Mouse (Mus musculus) gastrocnemius, postnatal 10 days (tissue): ENCODE measurements around the gene Fiz1. TPM values are rescaled to one million over a fixed set of nuclear protein-coding genes. Genes with fewer than 3 reads are reported as not detected.
"Not testable (repeated sequence)": the region's sequence is repeated elsewhere in the genome, so short reads cannot be mapped to it uniquely, and the experiment has no call there.

Experiments
- DNase-seq: peaks from one replicate; pipeline ENCODE4 v3.0.0; 2021; ENCODE audit warnings: mixed read lengths
- total RNA-seq, 2 experiments: library from RNA; stranded (reverse); gene quantifications; 2 replicates each; pipeline ENCODE4 v1.2.3; 2021

Fiz1 gene
- total RNA-seq, 2 experiments from 2014 or later, result 16.4 to 20.0 TPM

GRCm38 (mm10) chr7:5002876-5003275 is 11.6 kb downstream of the Fiz1 start:
- not testable (repeated sequence) for DNase-seq

DNA sequence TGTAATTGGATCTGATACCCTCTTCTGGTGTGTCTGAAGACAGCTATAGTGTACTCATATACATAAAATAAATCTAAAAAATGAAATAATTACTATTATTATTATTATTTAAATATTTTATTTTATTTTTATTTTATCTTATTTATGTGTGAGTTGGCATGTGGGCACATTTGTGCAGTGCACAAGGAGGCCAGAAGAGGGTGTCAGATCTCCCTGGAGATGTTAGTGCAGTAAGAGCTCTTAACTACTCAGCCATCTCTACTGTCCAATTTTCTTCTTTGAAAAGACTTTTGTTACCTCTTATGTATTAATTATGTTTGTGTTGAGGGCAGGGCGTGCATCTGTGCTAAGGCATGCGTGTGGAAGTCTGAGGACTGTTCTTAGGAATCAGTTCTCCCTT is 14.6 kb downstream of the Fiz1 start:
- DNase-seq, result no peak

GRCm38 (mm10) chr7:4996934-4997333 is 17.6 kb downstream of the Fiz1 start:
- no peak for DNase-seq

GRCm38 (mm10) chr7:4996003-4996895 is 18.2 kb downstream of the Fiz1 start, which contains the start of gene Zfp579:
Zfp579 (minus strand) TSS chr7:4996158.
- peak; percentile 96 for DNase-seq

GRCm38 (mm10) chr7:4995268-4996002 is 19.1 kb downstream of the Fiz1 start:
- no peak for DNase-seq

DNA sequence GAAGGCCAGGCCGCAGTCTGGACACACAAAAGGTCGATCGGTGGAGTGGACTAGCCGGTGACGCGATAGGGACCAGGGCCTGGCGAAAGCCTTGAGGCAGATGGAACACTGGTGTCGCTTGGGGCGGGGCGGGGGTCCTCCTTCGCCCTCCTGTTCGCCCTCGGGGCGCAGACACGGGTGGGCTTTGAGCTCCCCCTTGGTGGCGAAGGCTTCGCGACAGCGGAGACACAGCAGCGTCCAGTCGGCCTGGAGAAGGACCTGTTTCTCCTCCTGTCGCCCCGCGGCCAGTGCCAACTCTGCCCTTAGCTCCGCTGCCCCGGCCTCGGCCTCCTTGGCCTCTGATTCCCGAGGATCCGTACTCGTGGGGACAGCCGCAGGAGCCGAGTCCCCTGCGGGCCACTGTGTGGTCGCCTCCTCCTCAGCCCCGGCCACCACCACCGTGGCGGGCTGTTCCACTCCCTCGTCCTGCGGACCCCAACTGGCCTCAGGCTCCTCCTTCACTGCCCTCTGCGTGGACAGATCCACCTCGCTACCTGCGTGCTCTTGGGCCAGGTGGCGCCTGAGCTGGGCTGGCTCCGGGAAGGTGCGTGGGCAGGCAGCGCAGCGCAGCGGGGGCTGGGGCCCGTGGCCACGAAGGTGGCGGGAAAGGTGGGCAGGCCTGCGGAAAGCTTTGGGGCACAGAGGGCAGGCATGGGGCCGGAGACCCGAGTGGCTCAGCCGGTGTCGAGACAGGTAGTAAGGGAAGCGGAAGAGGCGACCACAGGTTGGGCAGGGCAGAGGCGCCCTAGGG is 20.3 kb downstream of the Fiz1 start:
- DNase-seq, result no peak

GRCm38 (mm10) chr7:4993347-4993998 is 21.0 kb downstream of the Fiz1 start:
- no peak for DNase-seq

- DNase-seq, result no peak
These were observed 26.2 kb downstream of the Fiz1 start for GRCm38 (mm10) chr7:4988250-4988649.

GRCm38 (mm10) chr7:4976832-4977231 is 37.7 kb downstream of the Fiz1 start:
- no peak for DNase-seq

DNA sequence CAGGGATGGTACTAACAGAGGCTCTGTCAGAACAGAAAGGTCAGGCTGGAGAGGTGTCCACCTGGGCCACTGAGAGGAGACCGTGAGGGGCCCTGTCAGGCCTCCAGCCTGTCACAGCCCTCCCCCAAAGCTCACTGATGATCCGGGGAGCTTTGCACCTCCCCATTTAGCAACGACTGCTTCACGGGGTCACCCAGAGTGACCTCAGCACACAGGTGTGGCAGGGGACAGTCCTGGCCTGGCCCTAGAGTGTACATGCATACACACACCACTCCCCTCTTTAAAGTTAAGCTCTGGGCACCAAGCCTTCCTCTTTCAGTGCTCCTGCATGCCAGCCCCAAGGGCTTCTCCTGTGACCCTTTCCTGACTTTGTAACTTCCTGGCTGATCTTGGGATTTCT is 39.0 kb downstream of the Fiz1 start:
- DNase-seq, result no peak

GRCm38 (mm10) chr7:4972321-4973047 is 42.0 kb downstream of the Fiz1 start:
- peak; percentile 70 for DNase-seq

- DNase-seq, result no peak
These were observed 42.8 kb downstream of the Fiz1 start for GRCm38 (mm10) chr7:4971710-4972109.

- DNase-seq, result no peak
These were observed 43.4 kb downstream of the Fiz1 start, which contains the start of gene Sbk3 for GRCm38 (mm10) chr7:4971068-4971467. Sbk3 (minus strand) TSS chr7:4971168.

GRCm38 (mm10) chr7:4964988-4965387 is 49.5 kb downstream of the Fiz1 start:
- no peak for DNase-seq

- peak; percentile 89 for DNase-seq
These were observed 50.2 kb downstream of the Fiz1 start, which contains the start of gene Sbk2 for GRCm38 (mm10) chr7:4964272-4964671. Sbk2 (minus strand) TSS chr7:4964406.

- DNase-seq, result no peak
These were observed 51.0 kb downstream of the Fiz1 start for GRCm38 (mm10) chr7:4963527-4963926.

DNA sequence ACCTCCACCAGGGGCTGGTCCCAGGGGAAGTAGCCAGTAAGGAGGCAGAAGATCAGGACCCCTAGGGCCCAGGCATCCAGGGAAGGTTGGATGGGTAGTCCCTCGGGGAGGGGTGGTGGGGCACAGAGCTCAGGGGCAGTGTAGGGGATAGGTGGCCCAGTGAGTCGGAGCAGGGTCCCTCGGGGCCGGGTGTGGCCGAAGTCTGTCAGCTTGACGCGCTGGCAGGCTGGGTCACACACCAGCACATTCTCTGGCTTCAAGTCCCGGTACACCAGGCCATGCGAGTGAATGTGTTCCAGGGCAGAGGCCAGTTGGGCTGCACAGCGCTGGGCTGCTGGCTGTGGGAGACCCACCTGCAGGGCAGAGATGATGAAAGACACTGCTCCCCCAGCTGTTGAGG is 57.1 kb downstream of the Fiz1 start:
- no peak for DNase-seq
